Mouse (Mus musculus) G1E (cell line): ENCODE data around the gene Arhgap42.

Source experiments
- CTCF ChIP-seq: IDR thresholded peaks from 2 replicates; pipeline ENCODE4 v1.5.1; 2012; ENCODE audit warnings: low read depth, low read length, inconsistent platforms, mixed read lengths
- GATA1 ChIP-seq: IDR thresholded peaks from 2 replicates; pipeline ENCODE4 v1.6.1; 2012; ENCODE audit warnings: borderline replicate concordance, low read length, inconsistent platforms, mixed read lengths
- GATA2 ChIP-seq: IDR thresholded peaks from 2 replicates; pipeline ENCODE4 v1.6.1; 2012; ENCODE audit warnings: low read depth, low read length, inconsistent platforms, borderline replicate concordance
- POLR2AphosphoS5 ChIP-seq: IDR thresholded peaks from 2 replicates; pipeline ENCODE4 v1.6.1; 2012; ENCODE audit warnings: low read depth, low read length, inconsistent platforms; ENCODE audit not compliant: insufficient replicate concordance
- TAL1 ChIP-seq: conservative IDR thresholded peaks from 2 replicates; pipeline ENCODE4 v1.6.1; 2012; ENCODE audit warnings: low read depth, low read length, inconsistent platforms, mixed read lengths

- TF ChIP-seq TAL1 (no peak), GATA2 (no peak), CTCF (no peak), POLR2AphosphoS5 (no peak), GATA1 (no peak)
These were observed 242.4 kb downstream of the Arhgap42 start for GRCm38 (mm10) chr9:8996494-8996893.
